Mouse (Mus musculus): Measurements from ENCODE around the gene Arhgef7. TPM values are rescaled to one million over a fixed set of nuclear protein-coding genes. Genes with fewer than 3 reads are reported as not detected.

Arhgef7 gene
- total RNA-seq, 2 experiments from 2014 or later = 129 to 140 TPM

- intact Hi-C loops (cut with DNase I) = no loop called here
- Histone ChIP-seq H3K27ac (no peak overlapping the region), H3K4me3 (no peak overlapping the region)
- no peak for DNase-seq (ENCODE audit: extremely low spot score in 1 of 2, low spot score in 2 of 2)
- TF ChIP-seq CTCF (IDR thresholded peaks at IDR 0.05) = no peak
Measured at GRCm38 (mm10) chr8:11717194-11717593, 10.3 kb upstream of the Arhgef7 start.

DNA sequence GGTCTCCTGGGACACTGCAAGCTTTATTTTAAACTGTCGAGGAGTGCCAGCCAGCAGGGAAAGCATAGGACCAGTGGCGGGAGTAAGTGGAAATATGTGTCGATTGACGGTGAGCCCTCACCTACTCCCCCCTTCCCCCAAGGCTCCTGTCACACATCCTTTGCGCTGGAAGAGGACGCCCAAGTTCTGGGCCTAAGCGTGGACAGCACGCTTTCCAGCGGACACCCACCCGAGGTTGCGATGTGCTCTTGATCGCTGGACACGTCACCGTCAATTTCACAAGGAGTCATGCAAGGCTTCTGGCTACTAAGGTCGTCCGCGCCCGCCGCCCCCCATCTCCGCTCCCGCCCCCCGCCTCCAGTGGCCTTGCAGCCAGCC, 259 bp upstream of the Arhgef7 start:
- Histone ChIP-seq H3K27ac (peak overlapping the region; percentile 88), H3K4me3 (peak overlapping the region; percentile 47)
- no peak for DNase-seq (ENCODE audit: extremely low spot score in 1 of 2, low spot score in 2 of 2)
- TF ChIP-seq CTCF (IDR thresholded peaks at IDR 0.05) = no peak
- intact Hi-C loops (cut with DNase I) = loop anchor here (1.0 to 5.0 kb wide), 3 partner anchors 55 to 99 kb away; partner anchors contain the start of gene Ankrd10

- TF ChIP-seq CTCF (IDR thresholded peaks at IDR 0.05) = no peak
- Histone ChIP-seq H3K27ac (peak overlapping the region; percentile 96), H3K4me3 (peak overlapping the region; percentile 77)
- intact Hi-C loops (cut with DNase I) = loop anchor here (2.0 to 5.0 kb wide), 2 partner anchors 30 to 54 kb away; no protein-coding TSS in a partner anchor
- DNase-seq (ENCODE audit: extremely low spot score in 1 of 2, low spot score in 2 of 2) = peak; percentile 54 to 55
Measured at GRCm38 (mm10) chr8:11728482-11729295, 1.2 kb downstream of the Arhgef7 start.

DNA sequence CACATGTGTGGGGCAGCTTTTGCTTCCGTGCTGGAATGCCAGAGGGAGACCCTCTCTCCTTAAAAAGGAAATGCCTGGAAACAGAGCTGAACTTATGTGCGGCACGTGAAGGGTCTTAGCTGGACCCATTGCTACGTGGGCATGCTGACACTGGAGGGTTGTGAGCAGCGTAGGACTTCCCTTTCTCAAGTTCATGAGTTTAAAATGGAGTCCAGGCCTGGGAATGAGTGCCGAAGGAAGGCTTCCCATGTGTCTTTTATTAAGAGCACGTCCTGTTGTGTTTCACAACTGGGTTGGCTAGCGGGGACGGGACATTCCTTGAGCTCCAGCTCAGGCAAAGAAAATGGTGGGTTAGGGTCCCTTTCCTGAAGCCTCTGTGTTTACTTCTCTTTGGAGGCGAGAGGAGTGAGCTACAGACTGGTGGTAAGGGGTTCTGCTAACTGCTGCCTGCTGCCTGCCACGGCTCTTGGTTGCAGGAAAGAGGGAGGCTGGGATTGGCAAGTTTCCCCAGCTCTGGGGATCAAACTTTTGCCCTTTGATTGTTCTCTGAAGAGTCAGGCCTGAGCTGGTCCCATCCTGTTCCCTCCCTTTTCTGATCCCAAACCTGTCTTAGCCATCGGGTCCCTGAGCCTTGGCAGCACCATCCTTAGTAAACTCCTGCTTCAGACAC, 2.9 kb downstream of the Arhgef7 start:
- no peak overlapping the region for H3K27ac ChIP-seq
- no peak overlapping the region for H3K4me3 ChIP-seq
- no peak for TF ChIP-seq CTCF (IDR thresholded peaks at IDR 0.05)
- no peak for DNase-seq (ENCODE audit: extremely low spot score in 1 of 2, low spot score in 2 of 2)
- intact Hi-C loops (cut with DNase I) = no loop called here

DNA sequence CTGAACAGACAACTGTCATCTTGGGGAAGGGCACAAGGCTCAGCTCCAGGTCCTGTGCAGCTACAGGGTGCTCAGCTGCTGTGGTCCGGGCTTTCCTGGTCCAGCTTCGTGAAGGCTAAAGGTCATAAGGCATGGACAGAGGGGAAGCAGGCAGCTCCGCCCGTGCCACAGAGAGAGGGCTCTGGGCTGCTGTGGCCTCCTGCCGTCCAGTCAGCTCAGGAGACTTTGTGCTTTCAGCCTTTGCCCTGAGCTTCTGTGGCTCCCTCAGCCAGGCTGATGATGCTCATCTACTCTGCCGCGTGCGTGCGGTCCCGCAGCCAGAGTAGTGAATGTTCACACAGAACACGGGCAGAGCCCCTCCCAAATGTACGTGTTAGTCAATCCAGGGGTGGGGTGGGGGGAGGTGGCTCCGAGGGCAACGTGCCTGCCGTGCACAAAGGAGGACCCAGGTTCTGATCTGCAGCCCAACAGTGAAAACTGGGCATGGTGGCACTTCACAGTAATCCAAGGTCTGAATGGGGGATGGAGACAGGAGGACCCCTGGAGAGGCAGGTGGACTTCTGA, 8.2 kb downstream of the Arhgef7 start:
- intact Hi-C loops (cut with DNase I) = no loop called here
- Histone ChIP-seq H3K4me3 (no peak overlapping the region), H3K27ac (no peak overlapping the region)
- TF ChIP-seq CTCF (IDR thresholded peaks at IDR 0.05) = no peak
- DNase-seq (ENCODE audit: extremely low spot score in 1 of 2, low spot score in 2 of 2) = no peak

GRCm38 (mm10) chr8:11737096-11737495, 9.6 kb downstream of the Arhgef7 start:
- intact Hi-C loops (cut with DNase I) = no loop called here
- no peak overlapping the region for H3K27ac ChIP-seq
- H3K4me3 ChIP-seq = no peak overlapping the region
- no peak for TF ChIP-seq CTCF (IDR thresholded peaks at IDR 0.05)
- no peak for DNase-seq (ENCODE audit: extremely low spot score in 1 of 2, low spot score in 2 of 2)

DNA sequence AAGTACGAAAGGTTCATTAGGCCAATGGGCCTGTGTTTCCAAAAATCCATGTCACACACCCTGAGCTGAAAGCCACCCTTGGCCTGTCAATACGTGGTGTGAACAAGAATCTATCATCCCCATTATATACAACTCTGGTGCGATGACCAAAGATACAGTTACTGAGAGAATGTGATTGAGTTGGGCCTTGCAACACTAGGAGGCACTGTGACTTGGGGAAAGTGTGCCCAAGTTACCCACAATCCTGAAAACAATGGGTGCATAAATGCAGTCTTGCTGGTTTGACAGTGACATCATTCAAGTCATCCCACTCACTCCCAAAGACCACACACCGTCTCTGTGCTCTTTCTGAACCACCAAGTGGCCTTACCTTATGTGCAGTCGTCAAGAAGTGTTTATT, 11.6 kb downstream of the Arhgef7 start:
- intact Hi-C loops (cut with DNase I) = no loop called here

DNA sequence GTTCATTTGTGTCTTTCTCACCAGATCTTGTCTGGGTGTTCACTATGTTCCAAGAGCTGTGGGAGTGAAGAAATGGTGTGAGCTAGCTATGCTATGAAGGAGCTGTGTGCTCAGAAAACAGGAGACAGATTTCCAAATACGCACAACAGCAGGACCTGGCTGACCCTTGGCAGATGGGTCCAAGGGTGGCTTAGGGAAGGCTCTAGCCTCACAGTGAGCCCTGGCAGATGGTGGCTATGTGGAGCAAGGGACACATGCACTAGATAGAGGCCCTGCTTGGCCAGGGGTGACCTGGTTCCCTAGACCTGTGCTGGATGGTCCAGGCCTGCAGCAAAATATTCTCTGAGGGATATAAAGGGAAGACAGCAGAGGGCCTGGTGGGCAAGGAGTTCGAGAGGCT, 13.3 kb downstream of the Arhgef7 start:
- no peak for TF ChIP-seq CTCF (IDR thresholded peaks at IDR 0.05)
- intact Hi-C loops (cut with DNase I) = no loop called here
- DNase-seq (ENCODE audit: extremely low spot score in 1 of 2, low spot score in 2 of 2) = no peak
- H3K27ac ChIP-seq = no peak overlapping the region
- no peak overlapping the region for H3K4me3 ChIP-seq

More for the DNA sequence above, 11.6 kb downstream of the Arhgef7 start:
- Histone ChIP-seq H3K4me3 (no peak overlapping the region), H3K27ac (no peak overlapping the region)
- DNase-seq (ENCODE audit: extremely low spot score in 1 of 2, low spot score in 2 of 2) = no peak
- peak; percentile 8 for TF ChIP-seq CTCF (IDR thresholded peaks at IDR 0.05)

DNA sequence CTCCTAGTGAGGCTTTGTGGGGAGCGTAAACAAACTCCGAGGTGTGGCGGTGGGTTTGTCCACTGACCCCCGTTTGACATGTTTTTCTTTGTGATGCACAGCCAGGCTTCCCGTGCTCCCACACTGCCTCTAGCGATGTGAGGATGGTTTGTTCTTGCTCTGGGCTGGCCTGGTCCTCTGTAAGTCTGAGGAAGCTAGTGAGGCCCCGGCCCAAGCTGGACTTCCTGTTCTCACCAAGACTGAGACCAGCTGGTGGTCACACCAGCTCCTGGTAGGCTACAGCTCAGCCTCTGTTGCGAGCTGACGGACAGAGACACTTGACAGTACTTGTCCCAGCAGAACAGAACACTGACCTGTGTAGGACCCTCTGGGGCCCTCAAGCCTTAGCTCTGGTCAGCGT, 16.1 kb downstream of the Arhgef7 start:
- DNase-seq (ENCODE audit: extremely low spot score in 1 of 2, low spot score in 2 of 2) = no peak
- no peak for TF ChIP-seq CTCF (IDR thresholded peaks at IDR 0.05)
- Histone ChIP-seq H3K4me3 (no peak overlapping the region), H3K27ac (no peak overlapping the region)
- intact Hi-C loops (cut with DNase I) = no loop called here

- TF ChIP-seq CTCF (IDR thresholded peaks at IDR 0.05) = no peak
- intact Hi-C loops (cut with DNase I) = no loop called here
- Histone ChIP-seq H3K4me3 (no peak overlapping the region), H3K27ac (no peak overlapping the region)
- DNase-seq (ENCODE audit: extremely low spot score in 1 of 2, low spot score in 2 of 2) = no peak
Measured at GRCm38 (mm10) chr8:11746850-11747600, 19.5 kb downstream of the Arhgef7 start.

- no peak overlapping the region for H3K4me3 ChIP-seq
- no peak for DNase-seq (ENCODE audit: extremely low spot score in 1 of 2, low spot score in 2 of 2)
- no peak for TF ChIP-seq CTCF (IDR thresholded peaks at IDR 0.05)
- no peak overlapping the region for H3K27ac ChIP-seq
- intact Hi-C loops (cut with DNase I) = no loop called here
Measured at GRCm38 (mm10) chr8:11749472-11749871, 22.0 kb downstream of the Arhgef7 start.

GRCm38 (mm10) chr8:11752338-11752737, 24.8 kb downstream of the Arhgef7 start:
- Histone ChIP-seq H3K4me3 (no peak overlapping the region), H3K27ac (no peak overlapping the region)
- DNase-seq (ENCODE audit: extremely low spot score in 1 of 2, low spot score in 2 of 2) = no peak
- no peak for TF ChIP-seq CTCF (IDR thresholded peaks at IDR 0.05)
- intact Hi-C loops (cut with DNase I) = no loop called here

Measured in left cerebral cortex, adult 2 months (tissue).